Mouse (Mus musculus): ENCODE measurements around the gene Fgfr2. TPM values are rescaled to one million over a fixed set of nuclear protein-coding genes. Genes with fewer than 3 reads are reported as not detected.

Fgfr2 gene
- polyA plus RNA-seq, 1 experiment from 2014 or later = 92.0 TPM

DNA sequence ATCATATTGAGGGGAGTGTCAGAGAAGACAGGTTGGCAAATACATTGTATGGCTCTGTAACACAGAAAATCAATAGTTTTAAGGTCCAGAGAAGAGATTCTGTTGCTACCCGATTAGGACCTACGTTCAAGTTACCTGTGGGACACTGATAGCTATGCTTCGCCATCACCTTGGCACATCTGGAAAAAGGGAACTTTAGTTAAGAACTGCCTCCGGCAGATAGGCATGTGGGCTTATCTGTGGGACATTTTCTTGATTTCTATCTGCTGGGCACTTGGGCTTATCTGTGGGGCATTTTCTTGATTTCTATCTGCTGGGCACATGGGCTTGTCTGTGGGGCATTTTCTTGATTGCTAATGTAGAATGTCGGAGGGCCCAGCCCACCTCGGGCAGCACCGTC, 631.2 kb downstream of the Fgfr2 start:
- 91% methylated on average over 7 of the region's 7 CpGs for WGBS
- H3K4me3 ChIP-seq (ENCODE audit: low read depth, low read length) = no peak overlapping the region

DNA sequence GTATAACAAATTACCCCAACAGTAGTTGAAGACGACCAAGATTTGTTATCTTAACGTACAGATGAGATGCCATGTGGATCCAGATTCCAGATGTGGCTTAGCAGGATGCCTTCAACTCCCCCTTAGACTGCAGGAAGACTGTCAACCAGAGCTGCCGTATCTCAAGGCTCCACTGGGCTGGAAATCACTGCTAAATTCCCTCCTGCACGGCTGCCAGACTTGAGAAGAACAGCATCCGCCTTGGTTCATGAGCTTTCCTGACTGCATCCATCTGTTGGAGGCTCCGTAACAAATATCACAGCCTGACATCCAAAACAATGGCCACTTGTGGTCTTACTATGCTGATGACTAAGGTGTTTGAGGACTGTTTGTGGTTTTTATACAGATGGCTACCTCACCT, 635.8 kb downstream of the Fgfr2 start:
- ATAC-seq (ENCODE audit: low FRiP score) (no peak), DNase-seq (ENCODE audit: low spot score, missing footprints) (no peak)
- no peaks in the 10 kb centered on the region for H3K4me1 ChIP-seq (ENCODE audit: control insufficient read depth, insufficient read depth, low read length)
- no peak overlapping the region for H3K27ac ChIP-seq (ENCODE audit: low read depth, low read length)
- H3K36me3 ChIP-seq (ENCODE audit: control insufficient read depth, insufficient read depth, low read length) = no peaks in the 10 kb centered on the region
- 66% methylated on average over 6 of the region's 6 CpGs for WGBS
- no peak overlapping the region for H3K4me2 ChIP-seq
- no peaks in the 10 kb centered on the region for H3K9me3 ChIP-seq (ENCODE audit: control insufficient read depth, low read length)
- H3K4me3 ChIP-seq (ENCODE audit: low read depth, low read length) = no peak overlapping the region
- H3K27me3 ChIP-seq (ENCODE audit: control insufficient read depth, insufficient read depth, low read length) = no peaks in the 10 kb centered on the region
- no peak overlapping the region for H3K9ac ChIP-seq (ENCODE audit: low read length)

More for the DNA sequence above, 631.2 kb downstream of the Fgfr2 start:
- Histone ChIP-seq H3K4me2 (no peak overlapping the region), H3K9me3 (ENCODE audit: control insufficient read depth, low read length) (no peaks in the 10 kb centered on the region), H3K27me3 (ENCODE audit: control insufficient read depth, insufficient read depth, low read length) (no peaks in the 10 kb centered on the region), H3K36me3 (ENCODE audit: control insufficient read depth, insufficient read depth, low read length) (no peaks in the 10 kb centered on the region), H3K27ac (ENCODE audit: low read depth, low read length) (no peak overlapping the region), H3K9ac (ENCODE audit: low read length) (no peak overlapping the region), H3K4me1 (ENCODE audit: control insufficient read depth, insufficient read depth, low read length) (no peaks in the 10 kb centered on the region)
- DNase-seq (ENCODE audit: low spot score, missing footprints) = no peak
- ATAC-seq (ENCODE audit: low FRiP score) = no peak

DNA sequence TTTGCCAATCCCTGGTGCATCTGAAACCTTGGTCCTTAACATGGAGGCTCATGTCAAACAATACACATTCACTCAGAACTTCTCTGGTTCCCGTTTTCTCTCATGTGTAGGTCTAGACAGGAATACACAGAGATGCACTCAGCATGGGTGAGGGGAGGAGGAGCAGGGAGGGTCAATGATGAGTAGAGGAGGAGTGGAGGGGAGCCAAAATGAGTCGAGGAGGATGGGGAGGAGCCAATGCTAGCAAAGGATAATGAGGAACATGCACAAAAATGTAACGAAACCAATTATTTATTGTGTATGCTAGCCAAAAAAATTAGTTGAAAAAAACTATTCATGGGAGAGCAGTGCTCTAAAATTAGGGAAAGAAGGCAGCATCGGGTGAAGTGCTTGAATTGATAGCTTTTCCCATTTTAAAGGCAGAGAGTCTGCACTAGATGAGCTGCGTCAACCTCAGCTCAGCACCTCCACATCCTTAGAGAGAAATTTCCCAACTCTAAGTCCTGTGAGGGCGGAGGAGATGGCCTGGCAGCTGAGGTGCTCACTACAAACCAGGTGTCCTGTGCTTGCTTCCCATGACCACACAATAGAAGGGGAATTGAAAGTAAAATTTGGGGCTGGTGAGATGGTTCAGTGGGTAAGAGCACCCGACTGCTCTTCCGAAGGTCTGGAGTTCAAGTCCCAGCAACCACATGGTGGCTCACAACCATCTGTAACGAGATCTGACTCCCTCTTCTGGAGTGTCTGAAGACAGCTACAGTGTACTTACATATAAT, 636.6 kb downstream of the Fgfr2 start:
- no peaks in the 10 kb centered on the region for H3K36me3 ChIP-seq (ENCODE audit: control insufficient read depth, insufficient read depth, low read length)
- H3K4me1 ChIP-seq (ENCODE audit: control insufficient read depth, insufficient read depth, low read length) = no peaks in the 10 kb centered on the region
- ATAC-seq (ENCODE audit: low FRiP score) = no peak
- WGBS = 90% methylated on average over 8 of the region's 9 CpGs
- H3K4me2 ChIP-seq = no peak overlapping the region
- DNase-seq (ENCODE audit: low spot score, missing footprints) = no peak
- H3K27me3 ChIP-seq (ENCODE audit: control insufficient read depth, insufficient read depth, low read length) = no peaks in the 10 kb centered on the region
- no peak overlapping the region for H3K27ac ChIP-seq (ENCODE audit: low read depth, low read length)
- H3K9ac ChIP-seq (ENCODE audit: low read length) = no peak overlapping the region
- no peak overlapping the region for H3K4me3 ChIP-seq (ENCODE audit: low read depth, low read length)
- H3K9me3 ChIP-seq (ENCODE audit: control insufficient read depth, low read length) = no peaks in the 10 kb centered on the region

DNA sequence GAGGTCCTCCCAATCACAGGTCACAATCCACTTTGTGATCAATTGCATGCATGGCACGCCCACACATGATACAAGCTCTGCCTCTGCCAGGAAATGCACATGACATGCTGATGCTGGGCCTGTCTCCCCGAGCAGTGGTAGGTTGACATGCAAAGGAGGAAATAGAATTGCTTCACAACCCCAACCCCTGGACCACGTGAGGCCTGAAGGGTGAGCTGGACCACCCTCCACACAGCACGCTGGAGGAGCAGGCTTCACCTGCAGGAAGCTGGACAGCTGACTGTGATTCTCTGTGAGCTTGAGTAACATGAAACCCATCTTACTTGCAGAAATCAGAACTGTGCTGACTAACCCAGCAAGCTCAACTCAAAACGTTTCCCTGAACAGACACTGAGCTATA, 638.7 kb downstream of the Fgfr2 start:
- 83% methylated on average over 5 of the region's 5 CpGs for WGBS
- Histone ChIP-seq H3K36me3 (ENCODE audit: control insufficient read depth, insufficient read depth, low read length) (no peaks in the 10 kb centered on the region), H3K4me3 (ENCODE audit: low read depth, low read length) (no peak overlapping the region), H3K9me3 (ENCODE audit: control insufficient read depth, low read length) (no peaks in the 10 kb centered on the region), H3K27ac (ENCODE audit: low read depth, low read length) (no peak overlapping the region), H3K27me3 (ENCODE audit: control insufficient read depth, insufficient read depth, low read length) (no peaks in the 10 kb centered on the region), H3K4me1 (ENCODE audit: control insufficient read depth, insufficient read depth, low read length) (no peaks in the 10 kb centered on the region), H3K4me2 (no peak overlapping the region), H3K9ac (ENCODE audit: low read length) (no peak overlapping the region)
- ATAC-seq (ENCODE audit: low FRiP score) (no peak), DNase-seq (ENCODE audit: low spot score, missing footprints) (no peak)

DNA sequence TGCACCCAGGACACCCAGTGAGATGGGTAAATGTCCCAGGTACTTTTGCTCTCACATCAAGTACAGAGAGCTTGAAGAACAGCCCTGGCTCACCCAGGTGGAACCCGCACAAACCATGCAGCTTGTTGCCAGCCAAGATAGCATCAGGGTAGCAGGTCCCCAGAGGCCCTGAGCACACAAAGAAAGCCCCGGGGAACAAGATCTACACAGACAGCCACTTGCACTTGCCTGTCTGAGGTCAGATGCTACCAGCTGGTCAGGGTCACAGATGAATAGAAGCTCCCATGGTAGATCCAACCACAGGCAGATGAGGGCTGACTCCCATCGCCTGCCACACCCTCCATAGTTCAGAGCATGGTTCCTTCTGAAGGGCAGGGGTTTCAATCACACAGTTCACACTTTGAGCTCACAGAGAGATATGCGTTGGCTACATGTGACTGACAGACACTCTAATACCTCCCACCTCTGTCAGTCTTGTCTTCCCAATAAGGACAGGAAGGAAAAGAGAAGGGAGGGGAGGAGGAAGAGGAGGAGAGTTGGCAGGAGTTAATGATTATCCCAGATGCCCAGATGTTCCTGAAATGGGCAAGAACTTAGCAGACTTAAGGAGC, 642.3 kb downstream of the Fgfr2 start:
- no peak overlapping the region for H3K4me3 ChIP-seq (ENCODE audit: low read depth, low read length)
- H3K4me1 ChIP-seq (ENCODE audit: control insufficient read depth, insufficient read depth, low read length) = no peaks in the 10 kb centered on the region
- DNase-seq (ENCODE audit: low spot score, missing footprints) (no peak), ATAC-seq (ENCODE audit: low FRiP score) (no peak)
- WGBS = 77% methylated on average over 4 of the region's 4 CpGs
- H3K27ac ChIP-seq (ENCODE audit: low read depth, low read length) = no peak overlapping the region
- no peak overlapping the region for H3K4me2 ChIP-seq
- no peak overlapping the region for H3K9ac ChIP-seq (ENCODE audit: low read length)
- no peaks in the 10 kb centered on the region for H3K27me3 ChIP-seq (ENCODE audit: control insufficient read depth, insufficient read depth, low read length)
- H3K36me3 ChIP-seq (ENCODE audit: control insufficient read depth, insufficient read depth, low read length) = no peaks in the 10 kb centered on the region
- no peaks in the 10 kb centered on the region for H3K9me3 ChIP-seq (ENCODE audit: control insufficient read depth, low read length)

DNA sequence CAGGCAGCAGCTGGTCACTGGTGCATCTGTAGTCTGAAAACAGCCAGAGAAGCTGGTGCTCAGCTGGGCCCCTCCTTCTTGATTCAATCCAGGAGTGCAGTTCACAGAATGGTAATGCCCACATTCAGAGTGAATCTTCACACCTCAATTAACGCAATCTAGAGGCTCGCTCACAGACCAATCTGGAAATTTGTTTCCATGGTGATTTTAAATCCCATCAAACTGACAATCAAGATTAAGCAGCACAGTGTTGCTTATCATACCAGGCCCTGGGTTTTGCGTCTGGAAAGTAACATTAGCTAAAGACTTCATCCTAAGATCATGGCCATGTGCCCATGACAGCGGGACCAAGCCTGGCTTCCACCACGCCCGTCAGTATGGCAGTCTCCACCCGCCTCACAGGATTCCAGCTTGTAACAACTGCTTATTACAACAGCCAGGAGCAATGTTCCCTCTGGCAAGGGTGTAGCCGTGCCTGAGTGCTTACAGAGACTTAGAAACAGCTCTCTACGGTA, 644.8 kb downstream of the Fgfr2 start:
- H3K9me3 ChIP-seq (ENCODE audit: control insufficient read depth, low read length) = no peaks in the 10 kb centered on the region
- no peak overlapping the region for H3K9ac ChIP-seq (ENCODE audit: low read length)
- WGBS = 64% methylated on average over 9 of the region's 9 CpGs
- ATAC-seq (ENCODE audit: low FRiP score) (no peak), DNase-seq (ENCODE audit: low spot score, missing footprints) (no peak)
- H3K4me1 ChIP-seq (ENCODE audit: control insufficient read depth, insufficient read depth, low read length) = no peaks in the 10 kb centered on the region
- no peak overlapping the region for H3K4me3 ChIP-seq (ENCODE audit: low read depth, low read length)
- H3K36me3 ChIP-seq (ENCODE audit: control insufficient read depth, insufficient read depth, low read length) = no peaks in the 10 kb centered on the region
- no peak overlapping the region for H3K4me2 ChIP-seq
- H3K27ac ChIP-seq (ENCODE audit: low read depth, low read length) = no peak overlapping the region
- no peaks in the 10 kb centered on the region; the same call in 1 of the 2 replicates for H3K27me3 ChIP-seq (ENCODE audit: control insufficient read depth, insufficient read depth, low read length)

DNA sequence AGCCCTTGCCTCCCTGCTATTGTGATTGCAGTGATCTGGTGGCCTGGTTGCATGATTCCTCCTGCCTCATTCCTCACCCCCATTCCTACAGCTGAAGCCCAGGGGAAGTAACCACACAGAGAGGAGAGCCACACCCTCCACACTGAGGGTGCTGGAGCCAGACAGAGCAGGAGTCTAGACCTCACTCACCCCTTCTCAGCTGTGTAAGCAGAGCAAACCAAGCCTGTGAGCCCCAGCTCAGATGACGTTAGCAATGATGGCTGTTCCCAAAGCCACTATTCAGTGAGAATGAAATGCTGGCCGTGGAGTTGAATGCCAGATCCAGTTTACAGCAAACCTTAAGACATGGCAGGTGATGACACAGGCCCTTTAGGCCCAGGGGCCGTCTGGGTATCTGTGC, 645.4 kb downstream of the Fgfr2 start:
- H3K9me3 ChIP-seq (ENCODE audit: control insufficient read depth, low read length) = no peaks in the 10 kb centered on the region
- H3K4me2 ChIP-seq = no peak overlapping the region
- H3K9ac ChIP-seq (ENCODE audit: low read length) = no peak overlapping the region
- no peak for DNase-seq (ENCODE audit: low spot score, missing footprints)
- H3K4me3 ChIP-seq (ENCODE audit: low read depth, low read length) = no peak overlapping the region
- ATAC-seq (ENCODE audit: low FRiP score) = no peak
- 64% methylated on average over 3 of the region's 3 CpGs for WGBS
- H3K36me3 ChIP-seq (ENCODE audit: control insufficient read depth, insufficient read depth, low read length) = no peaks in the 10 kb centered on the region
- H3K4me1 ChIP-seq (ENCODE audit: control insufficient read depth, insufficient read depth, low read length) = no peaks in the 10 kb centered on the region
- no peaks in the 10 kb centered on the region; the same call in 1 of the 2 replicates for H3K27me3 ChIP-seq (ENCODE audit: control insufficient read depth, insufficient read depth, low read length)
- H3K27ac ChIP-seq (ENCODE audit: low read depth, low read length) = no peak overlapping the region

DNA sequence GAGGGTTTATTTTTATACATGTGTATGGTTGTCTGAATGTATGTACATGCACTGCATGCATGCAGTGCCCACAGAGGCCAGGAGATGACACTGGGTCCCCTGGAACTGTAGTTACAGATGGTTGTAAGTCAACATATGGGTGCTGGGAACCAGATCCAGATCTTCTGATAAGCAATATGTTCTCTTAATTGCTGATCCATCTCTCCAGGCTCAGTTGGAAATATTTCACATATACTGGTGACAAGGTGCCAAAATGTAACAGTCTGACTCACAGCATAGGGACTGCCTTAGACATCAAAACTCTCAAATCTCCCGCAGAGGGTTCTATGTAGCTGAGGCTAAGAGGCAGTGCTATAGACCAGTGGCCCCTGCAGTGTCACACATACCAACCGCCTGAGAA, 646.7 kb downstream of the Fgfr2 start:
- WGBS = 94% methylated on average over 2 of the region's 2 CpGs
- Histone ChIP-seq H3K36me3 (ENCODE audit: control insufficient read depth, insufficient read depth, low read length) (no peaks in the 10 kb centered on the region), H3K4me1 (ENCODE audit: control insufficient read depth, insufficient read depth, low read length) (no peaks in the 10 kb centered on the region), H3K27ac (ENCODE audit: low read depth, low read length) (no peak overlapping the region), H3K9me3 (ENCODE audit: control insufficient read depth, low read length) (no peaks in the 10 kb centered on the region), H3K27me3 (ENCODE audit: control insufficient read depth, insufficient read depth, low read length) (no peaks in the 10 kb centered on the region; the same call in 1 of the 2 replicates), H3K9ac (ENCODE audit: low read length) (no peak overlapping the region), H3K4me2 (no peak overlapping the region), H3K4me3 (ENCODE audit: low read depth, low read length) (no peak overlapping the region)
- ATAC-seq (ENCODE audit: low FRiP score) (no peak), DNase-seq (ENCODE audit: low spot score, missing footprints) (no peak)

DNA sequence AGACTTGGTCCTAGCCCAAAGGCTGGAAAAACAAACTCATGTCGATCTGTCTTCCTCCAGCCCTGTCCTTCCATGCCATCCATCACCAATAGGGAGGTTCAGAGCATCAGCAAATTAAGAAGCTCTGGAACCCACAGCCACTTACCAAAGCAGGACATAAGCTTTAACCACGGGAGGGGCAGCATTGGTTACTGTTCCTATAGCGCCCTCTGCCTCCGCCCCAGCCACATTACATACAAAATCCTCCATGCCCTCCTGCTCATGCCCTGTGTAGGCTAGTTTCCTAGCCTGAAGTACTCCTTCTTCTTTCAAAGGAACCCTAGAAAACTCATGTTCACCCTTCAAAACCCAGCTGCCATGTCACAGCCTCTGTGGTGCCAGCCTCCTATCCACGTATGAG, 648.1 kb downstream of the Fgfr2 start:
- Histone ChIP-seq H3K36me3 (ENCODE audit: control insufficient read depth, insufficient read depth, low read length) (no peaks in the 10 kb centered on the region), H3K9ac (ENCODE audit: low read length) (no peak overlapping the region), H3K4me1 (ENCODE audit: control insufficient read depth, insufficient read depth, low read length) (no peaks in the 10 kb centered on the region), H3K27me3 (ENCODE audit: control insufficient read depth, insufficient read depth, low read length) (no peaks in the 10 kb centered on the region; the same call in 1 of the 2 replicates), H3K27ac (ENCODE audit: low read depth, low read length) (no peak overlapping the region), H3K4me3 (ENCODE audit: low read depth, low read length) (no peak overlapping the region), H3K4me2 (no peak overlapping the region), H3K9me3 (ENCODE audit: control insufficient read depth, low read length) (no peaks in the 10 kb centered on the region)
- DNase-seq (ENCODE audit: low spot score, missing footprints) (peak; percentile 87), ATAC-seq (ENCODE audit: low FRiP score) (no peak)
- WGBS = 23% methylated on average over 5 of the region's 5 CpGs
